Mouse (Mus musculus) hindbrain, embryonic 15.5 days (tissue): Measurements from ENCODE around the gene Fig4. TPM values are rescaled to one million over a fixed set of nuclear protein-coding genes. Genes with fewer than 3 reads are reported as not detected.

Experiments used
- ATAC-seq: fragments of 200-750 bp; cut with Nextera tagmentation; 2 replicates; pipeline ENCODE4 v1.8.0; 2017; ENCODE audit warnings: low read depth, moderate number of reproducible peaks, moderate TSS enrichment; ENCODE audit not compliant: low FRiP score
- H3K27ac ChIP-seq: fragments of 300-500 bp; sonication (generic); replicated peaks from 2 replicates; pipeline ENCODE4 v1.5.1; 2015; ENCODE audit warnings: mild to moderate bottlenecking, inconsistent platforms
- H3K27me3 ChIP-seq: fragments of 300-500 bp; sonication (generic); 2 replicates; pipeline ENCODE4 v1.6.1; 2015; ENCODE audit warnings: control low read depth, inconsistent platforms
- H3K36me3 ChIP-seq: fragments of 300-500 bp; sonication (generic); 2 replicates; pipeline ENCODE4 v1.6.1; 2015; ENCODE audit warnings: control low read depth, inconsistent platforms
- H3K4me1 ChIP-seq: fragments of 300-500 bp; sonication (generic); replicated peaks from 2 replicates; pipeline ENCODE4 v1.6.1; 2015; ENCODE audit warnings: control low read depth, inconsistent platforms
- H3K4me2 ChIP-seq: fragments of 300-500 bp; sonication (generic); 2 replicates; pipeline ENCODE4 v1.6.1; 2015; ENCODE audit warnings: moderate library complexity, mild to moderate bottlenecking, inconsistent platforms
- H3K4me3 ChIP-seq: fragments of 300-500 bp; sonication (generic); 2 replicates; pipeline ENCODE4 v1.5.1; 2015; ENCODE audit warnings: mild to moderate bottlenecking, inconsistent platforms
- H3K9ac ChIP-seq: fragments of 300-500 bp; sonication (generic); 2 replicates; pipeline ENCODE4 v1.6.1; 2015; ENCODE audit warnings: inconsistent platforms
- H3K9me3 ChIP-seq: fragments of 300-500 bp; sonication (generic); 2 replicates; pipeline ENCODE4 v1.6.1; 2016; ENCODE audit warnings: control low read depth, inconsistent platforms
- WGBS: fragments of 180-500 bp; shearing (Covaris S2); methylation state at CpG from one replicate; pipeline ENCODE4 v1.1.7; 2015; 5-methylcytosine and 5-hydroxymethylcytosine counted together
- polyA plus RNA-seq: library from polyadenylated mRNA; unstranded; fragments of >200 nt; fragmentation: Nextera tagmentation; extraction: Ambion mirVana; gene quantifications from 2 replicates; pipeline ENCODE4 v1.2.1, GENCODE M21; 2015

Fig4 gene
- polyA plus RNA-seq, 1 experiment from 2014 or later = 30.1 TPM

- Histone ChIP-seq H3K36me3 (peaks cover 5% of the 10 kb centered on the region; the same call in 1 of the 2 replicates), H3K27ac (0 out of 2 replicates have a peak overlapping the region, but pooled peaks have one; percentile 6), H3K27me3 (no peaks in the 10 kb centered on the region), H3K4me2 (peak overlapping the region; percentile 22), H3K9ac (no peak overlapping the region), H3K9me3 (no peaks in the 10 kb centered on the region), H3K4me3 (no peak overlapping the region), H3K4me1 (peaks cover 16% of the 10 kb centered on the region)
- ATAC-seq = peak; percentile 93
- 36% methylated on average over 16 of the region's 16 CpGs for WGBS
Observed at GRCm38 (mm10) chr10:41288771-41289415, 14.2 kb downstream of the Fig4 start.

DNA sequence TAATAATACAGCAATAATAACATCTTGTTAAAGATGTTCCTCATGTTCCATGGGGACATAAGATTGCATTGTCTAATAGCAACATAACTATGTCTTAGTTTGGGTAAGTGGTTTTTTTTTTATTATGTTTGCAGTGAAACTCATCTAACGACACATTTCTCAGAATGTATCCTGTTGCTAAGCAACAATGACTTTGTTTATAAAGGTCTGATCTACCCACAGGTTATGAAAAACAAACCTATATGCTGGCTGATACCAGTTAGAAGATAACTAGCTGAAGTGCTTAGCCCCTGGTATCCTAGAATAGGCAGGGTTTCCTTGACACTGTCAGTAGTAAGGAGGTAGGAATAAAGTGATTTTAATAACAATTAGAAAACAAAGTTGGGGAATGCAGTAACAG is 15.0 kb downstream of the Fig4 start:
- H3K9me3 ChIP-seq = no peaks in the 10 kb centered on the region
- 59% methylated on average over 1 of the region's 1 CpGs for WGBS
- peaks cover 11% of the 10 kb centered on the region for H3K4me1 ChIP-seq
- no peak for ATAC-seq
- H3K4me3 ChIP-seq = no peak overlapping the region
- H3K36me3 ChIP-seq = peaks cover 9% of the 10 kb centered on the region; the same call in 1 of the 2 replicates
- H3K27me3 ChIP-seq = no peaks in the 10 kb centered on the region
- H3K4me2 ChIP-seq = no peak overlapping the region
- no peak overlapping the region for H3K27ac ChIP-seq
- no peak overlapping the region for H3K9ac ChIP-seq

- no peak for ATAC-seq
- peaks cover 6% of the 10 kb centered on the region for H3K4me1 ChIP-seq
- H3K9me3 ChIP-seq = no peaks in the 10 kb centered on the region
- no peak overlapping the region for H3K27ac ChIP-seq
- no peak overlapping the region for H3K9ac ChIP-seq
- peaks cover 9% of the 10 kb centered on the region; the same call in 1 of the 2 replicates for H3K36me3 ChIP-seq
- WGBS = 95% methylated on average over 3 of the region's 3 CpGs
- H3K4me2 ChIP-seq = no peak overlapping the region
- H3K4me3 ChIP-seq = no peak overlapping the region
- H3K27me3 ChIP-seq = no peaks in the 10 kb centered on the region
Observed at GRCm38 (mm10) chr10:41287618-41288017, 15.4 kb downstream of the Fig4 start.

- 0 out of 2 replicates have a peak, but pooled peaks cover 10% of the 10 kb centered on the region for H3K4me1 ChIP-seq
- 92% methylated on average over 2 of the region's 2 CpGs for WGBS
- no peak overlapping the region for H3K4me2 ChIP-seq
- no peak overlapping the region for H3K9ac ChIP-seq
- H3K27me3 ChIP-seq = no peaks in the 10 kb centered on the region
- no peak overlapping the region for H3K4me3 ChIP-seq
- no peak for ATAC-seq
- peaks cover 9% of the 10 kb centered on the region; the same call in 1 of the 2 replicates for H3K36me3 ChIP-seq
- H3K27ac ChIP-seq = no peak overlapping the region
- H3K9me3 ChIP-seq = no peaks in the 10 kb centered on the region
Observed at GRCm38 (mm10) chr10:41282086-41282485, 21.0 kb downstream of the Fig4 start.

GRCm38 (mm10) chr10:41280796-41281195 is 22.3 kb downstream of the Fig4 start:
- Histone ChIP-seq H3K27me3 (no peaks in the 10 kb centered on the region), H3K36me3 (peaks cover 9% of the 10 kb centered on the region; the same call in 1 of the 2 replicates), H3K4me1 (0 out of 2 replicates have a peak, but pooled peaks cover 10% of the 10 kb centered on the region), H3K4me2 (no peak overlapping the region), H3K9ac (no peak overlapping the region), H3K4me3 (no peak overlapping the region), H3K27ac (no peak overlapping the region), H3K9me3 (no peaks in the 10 kb centered on the region)
- WGBS = 87% methylated on average over 2 of the region's 2 CpGs
- ATAC-seq = no peak

- H3K9ac ChIP-seq = no peak overlapping the region
- H3K9me3 ChIP-seq = no peaks in the 10 kb centered on the region
- H3K4me1 ChIP-seq = 0 out of 2 replicates have a peak, but pooled peaks cover 10% of the 10 kb centered on the region
- H3K4me2 ChIP-seq = no peak overlapping the region
- no peak for ATAC-seq
- no peaks in the 10 kb centered on the region for H3K27me3 ChIP-seq
- no peak overlapping the region for H3K4me3 ChIP-seq
- H3K27ac ChIP-seq = no peak overlapping the region
- H3K36me3 ChIP-seq = peaks cover 9% of the 10 kb centered on the region; the same call in 1 of the 2 replicates
- 49% methylated on average over 6 of the region's 6 CpGs for WGBS
Observed at GRCm38 (mm10) chr10:41280177-41280576, 22.9 kb downstream of the Fig4 start.

DNA sequence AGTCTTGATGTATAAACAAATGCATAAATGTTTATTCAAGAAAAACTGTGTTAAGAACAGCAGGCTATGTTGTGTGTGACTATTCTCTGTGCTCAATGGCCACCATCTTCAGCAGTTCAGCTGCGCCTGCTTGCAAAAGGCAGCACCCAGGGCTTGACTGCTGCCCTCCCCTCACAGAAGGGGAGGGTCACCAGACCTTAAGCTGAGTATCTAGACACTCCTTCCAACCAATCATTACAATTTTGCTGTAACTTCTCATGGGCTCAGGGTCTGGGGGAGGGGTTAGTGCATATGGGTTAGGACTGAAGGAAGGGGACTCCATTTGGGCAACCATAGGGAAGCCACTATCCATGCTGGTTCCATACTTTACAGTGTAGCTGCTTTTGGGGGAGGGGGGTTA is 24.3 kb downstream of the Fig4 start:
- Histone ChIP-seq H3K9ac (no peak overlapping the region), H3K36me3 (peaks cover 3% of the 10 kb centered on the region; the same call in 1 of the 2 replicates), H3K27me3 (no peaks in the 10 kb centered on the region), H3K4me2 (no peak overlapping the region), H3K4me3 (no peak overlapping the region), H3K27ac (no peak overlapping the region), H3K9me3 (no peaks in the 10 kb centered on the region), H3K4me1 (0 out of 2 replicates have a peak, but pooled peaks cover 10% of the 10 kb centered on the region)
- 89% methylated on average over 1 of the region's 1 CpGs for WGBS
- no peak for ATAC-seq

GRCm38 (mm10) chr10:41274871-41275270 is 28.2 kb downstream of the Fig4 start:
- WGBS = 94% methylated on average over 1 of the region's 1 CpGs
- H3K9ac ChIP-seq = no peak overlapping the region
- H3K27ac ChIP-seq = no peak overlapping the region
- no peak overlapping the region for H3K4me2 ChIP-seq
- H3K4me1 ChIP-seq = 0 out of 2 replicates have a peak, but pooled peaks cover under 1% of the 10 kb centered on the region
- H3K4me3 ChIP-seq = no peak overlapping the region
- ATAC-seq = no peak
- H3K36me3 ChIP-seq = no peaks in the 10 kb centered on the region
- H3K9me3 ChIP-seq = no peaks in the 10 kb centered on the region
- H3K27me3 ChIP-seq = no peaks in the 10 kb centered on the region

- Histone ChIP-seq H3K9ac (no peak overlapping the region), H3K27ac (no peak overlapping the region), H3K9me3 (no peaks in the 10 kb centered on the region), H3K4me3 (no peak overlapping the region), H3K4me1 (no peaks in the 10 kb centered on the region), H3K36me3 (peaks cover 13% of the 10 kb centered on the region; the same call in 1 of the 2 replicates), H3K4me2 (no peak overlapping the region), H3K27me3 (no peaks in the 10 kb centered on the region)
- 42% methylated on average over 7 of the region's 7 CpGs for WGBS
- ATAC-seq = no peak
Observed at GRCm38 (mm10) chr10:41271860-41272259, 31.2 kb downstream of the Fig4 start.

DNA sequence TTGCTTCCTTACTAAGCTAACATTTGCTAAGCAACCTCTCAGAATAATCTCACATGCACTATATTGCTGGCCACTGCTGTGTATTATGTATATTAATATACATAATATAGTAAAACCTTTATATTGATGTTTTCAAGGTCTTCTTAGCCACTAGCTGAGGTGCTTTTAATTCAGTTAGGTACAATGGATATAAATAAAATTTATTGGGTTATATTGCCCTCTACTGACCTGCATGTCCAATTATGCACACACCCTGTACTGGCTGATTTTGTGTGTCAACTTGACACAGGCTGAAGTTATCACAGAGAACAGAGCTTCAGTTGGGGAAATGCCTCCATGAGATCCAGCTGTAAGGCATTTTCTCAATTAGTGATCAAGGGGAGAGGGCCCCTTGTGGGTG is 41.2 kb downstream of the Fig4 start:
- H3K9me3 ChIP-seq = no peaks in the 10 kb centered on the region
- no peaks in the 10 kb centered on the region for H3K4me1 ChIP-seq
- no peak; the same call in 1 of the 2 replicates for ATAC-seq
- no peak overlapping the region for H3K9ac ChIP-seq
- H3K4me2 ChIP-seq = no peak overlapping the region
- no peaks in the 10 kb centered on the region for H3K27me3 ChIP-seq
- H3K4me3 ChIP-seq = no peak overlapping the region
- 0 out of 2 replicates have a peak, but pooled peaks cover 5% of the 10 kb centered on the region for H3K36me3 ChIP-seq
- H3K27ac ChIP-seq = no peak overlapping the region

GRCm38 (mm10) chr10:41261218-41261617 is 41.8 kb downstream of the Fig4 start:
- 52% methylated on average over 1 of the region's 1 CpGs for WGBS
- ATAC-seq = no peak

DNA sequence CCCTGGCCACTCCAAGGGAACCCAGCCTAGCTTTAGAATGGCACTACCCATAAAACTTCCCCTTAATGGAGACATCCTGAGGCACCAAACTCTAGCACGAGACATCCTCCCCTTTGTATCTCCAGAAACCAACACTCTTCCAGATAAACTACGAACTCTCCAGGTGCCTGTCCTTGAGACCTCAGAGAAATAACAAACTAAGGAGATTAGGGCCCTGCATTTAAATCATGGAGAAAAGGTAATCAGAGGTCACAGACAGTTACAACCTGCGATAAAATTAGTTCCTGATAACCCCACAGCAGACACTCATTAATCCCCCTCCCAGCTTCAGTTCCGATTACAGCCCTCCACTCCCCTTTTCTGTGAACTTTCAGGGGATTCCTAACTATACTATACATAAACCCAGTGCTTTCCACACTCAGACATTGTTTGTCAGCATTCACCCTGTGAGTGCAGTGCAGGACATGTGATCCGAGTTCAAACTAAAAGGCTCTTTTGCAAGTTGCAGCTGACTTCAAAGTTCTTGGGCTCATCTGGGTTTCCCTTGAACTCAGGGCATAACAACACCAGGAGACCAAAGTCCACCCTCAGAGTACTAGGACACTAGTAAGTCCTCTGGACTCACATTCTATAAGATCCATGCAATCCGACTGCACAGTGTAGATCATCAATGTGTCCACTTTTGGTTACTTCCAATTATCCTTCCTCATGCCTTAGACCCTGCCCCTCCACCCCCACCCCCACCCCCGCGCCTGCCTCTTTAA is 42.6 kb downstream of the Fig4 start:
- Histone ChIP-seq H3K27ac (no peak overlapping the region), H3K9ac (no peak overlapping the region), H3K4me2 (no peak overlapping the region), H3K4me3 (no peak overlapping the region), H3K4me1 (no peaks in the 10 kb centered on the region), H3K9me3 (no peaks in the 10 kb centered on the region), H3K36me3 (0 out of 2 replicates have a peak, but pooled peaks cover 5% of the 10 kb centered on the region), H3K27me3 (no peaks in the 10 kb centered on the region)
- no peak for ATAC-seq
- 61% methylated on average over 8 of the region's 8 CpGs for WGBS

More at GRCm38 (mm10) chr10:41261218-41261617, 41.8 kb downstream of the Fig4 start:
- Histone ChIP-seq H3K27me3 (no peaks in the 10 kb centered on the region), H3K36me3 (0 out of 2 replicates have a peak, but pooled peaks cover 5% of the 10 kb centered on the region), H3K4me1 (no peaks in the 10 kb centered on the region), H3K9ac (no peak overlapping the region), H3K4me3 (no peak overlapping the region), H3K9me3 (no peaks in the 10 kb centered on the region), H3K4me2 (no peak overlapping the region), H3K27ac (no peak overlapping the region)
